Mouse (Mus musculus) urinary bladder, postnatal 14 days (tissue): ENCODE data around the gene Echdc2.
A peak's percentile ranks its signal among the peaks of the same experiment; 100 is the strongest.
"Not testable (repeated sequence)": the region's sequence is repeated elsewhere in the genome, so short reads cannot be mapped to it uniquely, and the experiment has no call there.

Experiments used
- DNase-seq: peaks from one replicate; pipeline ENCODE4 v3.0.0; 2021; ENCODE audit warnings: low spot score

Echdc2 gene

GRCm38 (mm10) chr4:108165152-108165895 lies at the start of gene Echdc2:
Gene Echdc2 (plus strand): TSS chr4:108165437.
- DNase-seq: peak; percentile 43

DNA sequence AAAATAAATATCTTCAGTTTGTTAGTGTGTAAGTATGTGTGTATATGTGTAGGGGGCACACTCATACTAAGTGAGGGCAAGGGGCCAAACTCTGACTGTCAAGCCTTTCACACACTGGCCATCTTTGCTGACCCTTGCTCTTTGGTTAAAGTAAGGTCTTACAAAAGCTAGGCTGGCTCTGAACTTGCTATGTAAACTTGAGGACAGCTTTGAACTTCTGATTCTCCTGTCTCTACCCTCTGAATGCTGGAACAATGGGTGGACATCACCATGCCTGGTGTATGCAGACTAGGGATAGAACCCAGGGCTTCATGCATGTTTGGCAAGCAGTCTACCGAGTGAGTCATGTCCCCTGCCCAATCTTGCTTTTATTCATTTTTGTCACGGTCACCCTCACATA lies 48.8 kb upstream of the Echdc2 start:
- no peak for DNase-seq

- no peak for DNase-seq
Observed at GRCm38 (mm10) chr4:108117488-108117887, 47.7 kb upstream of the Echdc2 start.

DNA sequence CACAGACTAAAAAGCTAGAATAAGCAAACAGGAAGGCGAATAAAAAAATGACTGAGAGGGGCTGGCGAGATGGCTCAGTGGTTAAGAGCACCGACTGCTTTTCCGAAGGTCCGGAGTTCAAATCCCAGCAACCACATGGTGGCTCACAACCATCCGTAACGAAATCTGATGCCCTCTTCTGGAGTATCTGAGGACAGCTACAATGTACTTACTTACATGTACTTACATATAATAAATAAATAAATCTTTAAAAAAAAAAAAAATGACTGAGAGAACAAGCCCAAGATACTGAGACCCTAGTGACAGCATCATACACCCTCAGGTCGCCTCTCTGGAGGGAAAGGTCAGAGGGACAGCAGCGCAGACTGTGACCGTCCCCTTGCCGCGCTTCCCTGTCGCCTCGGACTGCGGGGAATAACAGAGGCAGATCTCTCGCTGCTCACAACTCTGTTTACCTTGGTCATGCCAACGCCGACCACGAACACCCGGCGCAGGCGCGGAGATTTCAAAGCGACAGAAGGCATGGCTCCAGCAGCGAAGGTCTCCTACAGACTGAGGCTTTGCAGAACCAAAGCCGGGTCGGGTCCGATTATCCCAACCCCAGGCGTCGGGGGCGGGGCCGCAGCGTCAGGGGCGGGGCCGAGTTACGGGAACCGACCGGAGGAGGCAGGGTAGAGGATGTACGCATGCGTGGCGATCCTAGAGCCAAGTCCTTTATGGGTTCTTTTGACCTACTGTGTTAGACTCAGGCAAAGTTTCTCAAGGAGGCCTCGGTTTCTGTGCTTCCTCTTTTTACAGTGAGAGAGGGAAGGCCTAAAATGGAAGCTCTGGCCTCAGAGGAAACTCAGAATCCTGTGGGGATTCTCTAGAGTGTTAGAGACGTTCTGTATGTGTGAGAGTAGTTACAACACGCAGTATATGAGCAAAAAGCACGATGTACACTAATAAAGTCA lies 47.0 kb upstream of the Echdc2 start:
- peak; percentile 95 for DNase-seq

- DNase-seq: no peak
Observed at GRCm38 (mm10) chr4:108124104-108124503, 41.1 kb upstream of the Echdc2 start.

GRCm38 (mm10) chr4:108126260-108126659 lies 39.0 kb upstream of the Echdc2 start:
- no peak for DNase-seq

DNA sequence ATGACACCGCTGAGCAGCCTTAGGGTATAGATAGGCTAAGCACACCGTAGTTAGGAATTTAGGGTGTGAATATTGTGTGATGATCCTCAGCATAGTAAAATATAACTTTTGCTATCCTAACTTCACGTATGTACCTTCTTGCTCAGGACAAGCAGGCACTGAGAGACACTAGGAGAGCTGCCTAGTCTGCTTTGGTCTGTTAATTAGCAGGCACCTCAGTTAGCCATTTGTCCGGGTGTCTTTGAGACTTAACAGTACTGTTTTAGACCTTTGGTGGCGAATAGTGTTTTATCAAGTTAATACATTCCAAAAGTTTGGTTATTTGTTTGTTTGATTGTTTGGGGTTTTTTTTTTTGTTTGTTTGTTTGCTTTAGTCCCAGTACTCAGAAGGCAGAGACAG lies 37.7 kb upstream of the Echdc2 start:
- DNase-seq: no peak

- no peak for DNase-seq
Observed at GRCm38 (mm10) chr4:108128339-108128738, 36.9 kb upstream of the Echdc2 start.

DNA sequence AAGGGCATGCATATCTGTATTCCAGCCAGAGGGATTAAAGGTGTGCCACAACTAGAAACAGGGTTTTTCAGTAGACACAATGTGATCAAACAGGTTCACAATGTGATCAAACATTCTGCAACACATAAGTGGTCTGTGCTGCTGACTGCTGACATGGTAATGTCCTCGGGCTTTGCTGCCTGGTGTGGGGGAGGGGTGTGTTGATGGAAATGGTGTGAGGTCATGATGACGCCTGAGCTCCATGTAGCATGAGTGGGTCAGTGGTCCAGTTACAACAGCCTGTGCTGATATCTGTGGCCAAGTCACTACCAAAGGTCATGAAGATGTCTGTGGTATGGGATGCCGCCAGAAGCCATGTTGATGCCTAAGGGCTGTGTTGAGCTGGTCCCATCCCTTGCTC lies 34.8 kb upstream of the Echdc2 start:
- DNase-seq: no peak

- DNase-seq: no peak
Observed at GRCm38 (mm10) chr4:108136938-108137337, 28.3 kb upstream of the Echdc2 start.

GRCm38 (mm10) chr4:108143178-108143577 lies 22.1 kb upstream of the Echdc2 start:
- not testable (repeated sequence) for DNase-seq

DNA sequence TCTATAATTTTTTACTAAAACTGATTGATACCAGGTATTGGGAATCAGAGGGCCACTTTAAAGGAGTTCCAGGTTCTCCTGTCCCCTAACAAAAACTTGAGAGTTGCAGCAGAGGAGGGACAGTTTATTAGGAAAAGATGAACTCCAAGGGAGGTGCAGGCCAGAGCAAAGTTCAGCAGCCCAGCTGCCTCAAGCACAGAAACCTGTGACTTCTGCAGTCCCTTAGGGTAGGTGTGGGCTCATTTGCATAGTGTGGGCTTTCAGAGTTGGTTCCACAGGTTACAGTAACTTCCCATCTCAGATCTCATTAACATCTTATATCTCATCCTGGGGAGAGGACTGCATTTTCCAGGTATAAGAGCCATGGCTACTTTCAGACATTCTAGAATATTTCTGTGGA lies 21.5 kb upstream of the Echdc2 start:
- DNase-seq: no peak

- no peak for DNase-seq
Observed at GRCm38 (mm10) chr4:108144880-108145279, 20.4 kb upstream of the Echdc2 start, which contains the start of gene Scp2. Gene Scp2 (minus strand): TSS chr4:108144998.

DNA sequence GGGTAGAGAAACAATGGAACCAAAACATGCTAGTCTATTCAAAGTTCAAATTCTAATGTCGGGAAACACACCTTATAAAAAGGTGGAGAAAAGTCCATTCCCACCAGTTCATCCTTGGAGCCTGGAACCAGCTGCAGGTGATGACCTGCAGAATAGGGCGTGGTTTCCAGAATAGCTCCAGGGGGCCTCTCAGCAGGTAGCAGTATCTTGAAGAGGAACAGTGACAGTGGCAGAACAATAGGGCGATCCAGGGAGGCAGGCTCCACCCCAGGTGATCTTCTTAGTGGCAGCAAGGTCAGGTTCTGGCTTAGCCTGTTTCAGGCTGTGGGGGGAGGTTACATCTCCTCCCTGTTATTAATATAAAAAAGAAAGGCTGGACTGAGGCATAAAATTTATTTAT lies 19.7 kb upstream of the Echdc2 start:
- DNase-seq: not testable (repeated sequence)

- DNase-seq: not testable (repeated sequence)
Observed at GRCm38 (mm10) chr4:108155141-108155540, 10.1 kb upstream of the Echdc2 start.

DNA sequence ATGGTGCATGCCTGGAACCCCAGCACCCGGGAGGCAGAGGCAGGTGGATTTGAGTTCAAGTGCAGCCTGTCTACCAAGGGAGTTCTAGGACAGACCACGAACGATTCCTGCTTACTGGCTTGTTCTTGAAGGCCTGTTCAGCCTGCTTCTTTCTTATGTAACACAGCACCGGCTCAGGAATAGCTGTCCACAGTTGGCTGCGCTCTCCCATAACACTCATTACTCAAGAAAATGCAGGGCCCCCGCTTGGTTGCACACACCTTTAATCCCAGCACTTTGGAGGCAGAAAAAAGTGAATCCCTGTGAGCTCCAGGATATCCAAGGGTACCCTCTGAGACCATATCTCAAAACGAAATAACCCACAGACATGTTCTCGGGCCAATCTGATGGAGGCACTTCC lies 3.3 kb upstream of the Echdc2 start:
- DNase-seq: no peak

- no peak for DNase-seq
Observed at GRCm38 (mm10) chr4:108163291-108163690, 1.9 kb upstream of the Echdc2 start.

- DNase-seq: no peak
Observed at GRCm38 (mm10) chr4:108166874-108167273, 1.6 kb downstream of the Echdc2 start.

DNA sequence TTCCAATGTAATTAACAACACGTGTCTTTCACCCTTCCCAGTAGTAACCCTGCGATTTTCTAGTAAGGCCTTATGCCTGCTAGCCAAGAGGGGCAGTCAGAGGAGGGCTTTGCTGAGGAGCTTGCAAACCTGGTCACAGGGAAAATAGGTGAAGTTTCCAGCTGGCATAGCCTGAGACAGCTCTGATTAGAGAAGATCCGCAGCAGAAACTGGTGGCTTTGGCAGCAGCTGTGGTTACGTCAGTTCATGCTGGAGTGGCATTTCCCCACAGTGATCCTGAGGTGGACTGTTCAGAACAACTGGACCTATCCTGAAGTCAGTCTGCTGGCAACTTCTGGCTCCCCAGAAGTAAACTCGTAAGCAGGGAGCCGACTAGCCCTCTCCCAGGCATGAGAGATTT lies 2.8 kb downstream of the Echdc2 start:
- DNase-seq: no peak

DNA sequence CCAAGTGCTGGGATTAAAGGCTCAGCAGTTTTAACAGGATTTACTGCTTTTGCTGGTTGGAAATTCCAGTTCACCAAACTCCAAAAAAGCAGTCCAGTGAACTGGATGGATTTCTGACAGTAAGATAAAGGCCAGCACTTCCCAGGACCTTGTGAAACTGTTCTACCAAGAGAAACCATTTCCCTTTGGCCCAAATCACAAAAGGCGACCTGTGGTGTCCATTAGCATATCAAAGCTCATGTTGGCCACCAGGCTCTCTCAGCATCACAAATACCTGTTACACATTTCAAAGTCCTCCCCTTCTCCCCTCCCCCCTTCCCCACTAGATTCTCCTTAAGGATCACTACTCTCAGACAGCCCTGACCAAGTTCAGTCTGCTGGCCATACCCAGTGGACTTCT lies 17.0 kb downstream of the Echdc2 start:
- DNase-seq: no peak

DNA sequence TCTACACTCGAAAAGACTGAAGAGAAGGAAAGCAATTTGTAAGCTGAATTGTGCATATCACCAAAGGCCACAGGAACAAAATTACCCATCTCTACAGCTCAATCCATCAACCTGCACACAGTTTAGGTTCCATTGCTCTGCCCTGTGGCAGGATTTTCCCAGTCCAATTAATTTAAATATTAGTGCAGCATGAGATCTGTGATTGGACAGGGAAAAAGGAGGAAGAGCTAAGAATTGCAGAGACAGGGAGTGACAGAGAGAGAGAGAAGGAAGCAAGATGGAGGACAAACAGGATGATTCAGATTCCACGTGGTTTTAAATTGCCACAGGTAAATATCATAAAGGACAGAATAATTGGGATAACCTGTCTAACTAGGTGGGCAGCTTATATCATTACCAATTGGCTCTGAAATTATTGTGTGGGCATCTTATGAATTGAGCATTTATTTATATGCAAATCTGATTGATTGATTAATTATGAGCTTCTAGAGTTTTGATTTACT lies 27.6 kb downstream of the Echdc2 start:
- no peak for DNase-seq

GRCm38 (mm10) chr4:108196277-108196855 lies 31.1 kb downstream of the Echdc2 start:
- DNase-seq: no peak
